Mouse (Mus musculus) lung, postnatal 4 days (tissue): Measurements from ENCODE around the gene Sod1.

Experiments
- DNase-seq, 2 experiments: peaks; one replicate each; pipeline ENCODE4 v3.0.0; 2021

Sod1 gene

DNA sequence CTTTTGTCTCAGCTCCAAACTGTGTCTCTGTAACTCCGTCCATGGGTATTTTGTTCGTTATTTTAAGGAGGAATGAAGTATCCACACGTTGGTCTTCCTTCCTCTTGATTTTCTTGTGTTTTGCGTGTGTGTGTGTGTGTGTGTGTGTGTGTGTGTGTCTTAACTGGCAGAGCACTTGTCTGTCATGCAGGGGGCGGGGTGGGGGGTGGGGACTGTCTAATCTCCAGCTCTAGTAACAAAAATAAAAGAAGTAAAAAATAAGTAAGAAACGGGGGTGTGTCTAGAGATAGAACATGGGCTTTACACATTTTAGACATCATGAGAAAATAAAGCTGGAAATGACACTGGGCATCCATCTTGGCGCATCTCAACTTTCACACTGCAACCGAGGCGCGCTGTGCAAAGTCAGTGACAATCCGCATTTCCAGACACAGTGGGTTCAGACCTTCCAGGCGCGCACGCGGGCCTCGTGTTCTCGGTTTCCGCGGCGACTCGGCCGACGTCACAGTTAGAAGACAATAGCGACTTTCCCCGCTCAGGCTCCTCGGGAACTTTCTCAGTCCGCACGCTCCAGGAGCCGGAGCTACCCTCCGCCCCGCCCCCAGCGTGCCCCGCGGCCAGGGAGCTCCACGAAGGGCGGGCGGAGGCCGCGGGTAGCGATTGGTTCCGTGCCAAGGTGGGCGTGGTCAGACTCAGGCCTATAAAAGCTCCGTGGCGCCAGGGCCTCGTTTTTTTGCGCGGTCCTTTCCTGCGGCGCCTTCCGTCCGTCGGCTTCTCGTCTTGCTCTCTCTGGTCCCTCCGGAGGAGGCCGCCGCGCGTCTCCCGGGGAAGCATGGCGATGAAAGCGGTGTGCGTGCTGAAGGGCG, at the start of gene Sod1:
Sod1 (plus strand) TSS at position 729 of the 866 bp plus-strand sequence.
- peak; percentile 97 to 99 for DNase-seq

DNA sequence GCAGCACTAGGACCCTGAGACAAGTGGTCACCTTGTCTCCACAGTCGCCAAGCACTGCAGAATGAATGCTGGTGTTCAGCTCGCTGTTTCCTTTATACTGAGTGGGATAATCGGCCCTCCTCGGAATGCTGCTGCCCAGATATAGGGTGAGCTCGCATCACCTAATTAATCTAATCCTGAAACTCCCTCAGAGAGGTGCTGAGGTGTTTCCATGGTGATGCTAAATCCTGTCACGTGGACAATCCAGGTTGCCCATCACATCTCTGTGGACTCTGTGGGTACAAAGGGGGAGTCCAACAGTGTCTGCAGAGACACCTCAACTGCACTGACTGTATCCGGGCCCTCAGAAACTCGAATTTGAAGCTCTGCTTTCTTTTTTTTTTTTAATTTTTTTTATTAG, 49.1 kb upstream of the Sod1 start:
- DNase-seq = no peak

DNA sequence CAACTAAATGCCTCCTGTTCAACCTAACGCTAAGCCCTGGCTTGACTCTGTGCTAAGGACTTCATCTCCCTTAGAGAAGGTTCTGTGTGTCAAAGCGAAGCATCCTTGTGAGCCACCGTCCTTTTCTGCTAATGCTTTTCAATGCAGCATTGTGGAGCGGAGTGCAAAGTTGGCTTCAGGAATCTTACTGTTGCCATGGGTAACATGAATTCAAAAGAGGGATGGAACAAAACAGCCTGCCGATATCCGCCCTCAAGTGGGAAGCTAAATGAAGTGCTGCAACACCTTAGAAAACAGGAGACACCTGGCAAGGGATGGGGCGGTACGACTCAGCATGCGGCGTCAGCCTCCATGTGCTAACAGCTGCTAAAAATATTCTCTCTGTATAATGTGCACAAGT, 44.1 kb upstream of the Sod1 start:
- DNase-seq = peak in 1 of 2 experiments; percentile 35

DNA sequence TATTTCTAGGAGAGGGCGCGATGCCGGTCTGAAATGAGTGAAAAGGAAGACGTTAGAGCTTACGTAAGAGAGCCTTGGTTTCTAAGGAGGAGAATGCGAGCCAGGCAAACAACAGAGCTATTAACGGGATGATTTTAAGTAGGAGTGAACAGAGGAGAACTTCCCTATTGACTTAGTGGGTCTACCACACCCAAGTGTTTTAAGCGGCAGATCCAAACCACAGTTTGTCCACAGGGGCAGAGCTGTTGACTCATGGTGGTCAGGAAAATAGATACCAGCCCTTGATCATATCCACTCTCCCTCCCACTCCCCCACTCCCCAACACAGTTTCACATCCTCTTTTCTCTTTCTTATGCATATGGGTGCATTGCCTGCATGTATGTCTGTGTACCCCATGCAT, 43.1 kb upstream of the Sod1 start:
- no peak for DNase-seq

DNA sequence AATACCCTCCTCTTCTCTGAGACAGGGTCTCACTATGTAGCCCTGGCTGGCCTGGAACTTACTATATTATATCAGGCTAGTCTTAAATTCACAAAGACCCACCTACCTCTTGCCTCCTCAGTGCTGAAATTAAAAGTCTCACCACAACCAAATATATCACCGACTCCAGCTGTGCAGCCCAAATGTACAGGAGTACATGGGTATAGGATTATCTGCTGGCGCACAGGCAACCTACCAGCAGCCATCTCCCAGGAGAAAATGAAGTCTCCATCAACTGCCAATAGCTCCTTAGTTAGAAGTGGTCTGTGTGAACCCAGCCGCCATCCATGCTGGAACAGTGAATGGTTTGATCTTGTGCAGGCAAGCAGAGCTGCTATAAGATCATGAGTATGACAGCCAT, 42.1 kb upstream of the Sod1 start:
- DNase-seq = no peak

DNA sequence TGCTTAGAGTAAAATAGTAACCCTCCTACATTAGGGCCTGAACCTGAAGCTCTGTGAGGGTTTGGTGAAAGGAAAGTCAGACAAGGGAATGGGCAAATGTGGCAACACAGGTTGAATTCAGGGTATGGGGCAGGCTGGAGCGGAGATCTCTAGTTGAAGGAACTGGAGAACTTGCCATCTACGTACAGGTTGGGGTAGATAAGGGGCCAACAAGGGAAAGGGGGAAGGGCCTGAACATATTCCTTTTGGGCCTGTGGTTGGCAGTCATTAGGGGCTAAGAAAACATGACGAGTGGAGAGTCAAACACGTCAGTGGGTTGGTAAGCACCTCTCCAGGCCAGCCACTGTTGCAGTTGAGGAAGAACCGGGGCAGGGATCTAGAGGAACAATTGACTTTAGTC, 40.7 kb upstream of the Sod1 start:
- DNase-seq = no peak

- no peak for DNase-seq
Observed at GRCm38 (mm10) chr16:90180975-90181374, 39.6 kb upstream of the Sod1 start.

- peak in 1 of 2 experiments; percentile 52 for DNase-seq
Observed at GRCm38 (mm10) chr16:90181673-90182072, 38.9 kb upstream of the Sod1 start.

- DNase-seq = no peak
Observed at GRCm38 (mm10) chr16:90184135-90184534, 36.4 kb upstream of the Sod1 start.

GRCm38 (mm10) chr16:90185928-90186588, 34.5 kb upstream of the Sod1 start:
- DNase-seq = peak; percentile 70 to 85

DNA sequence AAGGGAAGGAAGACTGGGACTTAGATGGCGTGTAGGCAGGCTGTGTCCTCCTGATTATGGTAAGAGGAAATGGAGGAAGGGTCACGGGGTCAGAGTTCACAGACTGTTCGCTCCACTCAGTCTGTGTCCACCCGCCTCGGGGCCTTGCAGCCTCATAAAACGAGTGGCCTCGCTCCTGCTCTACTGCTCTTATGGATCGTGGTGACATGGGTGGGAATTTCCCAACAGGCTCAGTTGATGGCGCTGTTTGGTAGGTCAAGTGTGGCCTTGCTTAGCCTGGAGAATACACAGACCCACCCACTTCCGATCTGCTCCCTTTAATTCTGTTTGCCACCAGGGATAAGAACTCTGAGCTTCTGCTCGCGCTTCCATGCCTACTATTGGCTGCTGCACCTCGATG, 33.1 kb upstream of the Sod1 start:
- DNase-seq = peak; percentile 66 to 72

GRCm38 (mm10) chr16:90191289-90191688, 29.3 kb upstream of the Sod1 start:
- DNase-seq = no peak

GRCm38 (mm10) chr16:90193719-90194118, 26.8 kb upstream of the Sod1 start:
- no peak for DNase-seq

DNA sequence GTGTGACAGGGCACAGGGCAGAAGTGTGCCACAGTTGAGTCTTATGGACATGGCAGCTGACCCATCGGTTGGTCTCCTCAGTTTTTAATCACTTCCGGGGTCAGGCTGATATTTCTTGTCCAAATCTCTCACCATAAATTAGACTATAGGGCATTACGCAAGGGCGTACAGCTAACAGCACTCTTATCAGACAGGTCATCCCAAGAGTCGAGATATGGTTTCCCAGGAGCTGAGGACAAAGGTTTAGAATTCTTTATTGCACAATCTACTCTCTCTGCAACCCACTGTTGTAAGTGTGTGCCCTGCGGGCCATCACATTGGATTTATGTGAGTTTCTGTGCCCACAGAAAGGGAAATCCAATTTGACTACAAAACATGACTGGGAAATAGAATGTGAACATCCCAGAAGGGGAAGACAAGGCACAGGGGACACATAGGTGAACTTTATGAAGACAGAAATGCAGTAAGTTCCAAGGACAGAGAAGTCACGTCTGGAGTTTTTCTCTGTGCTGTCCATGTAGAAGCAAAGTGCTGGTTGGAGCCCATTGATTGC, 23.8 kb upstream of the Sod1 start:
- no peak for DNase-seq

- DNase-seq = peak; percentile 84 to 87
Observed at GRCm38 (mm10) chr16:90197337-90197973, 23.1 kb upstream of the Sod1 start.

GRCm38 (mm10) chr16:90198626-90199025, 21.9 kb upstream of the Sod1 start:
- DNase-seq = no peak

- no peak for DNase-seq
Observed at GRCm38 (mm10) chr16:90199174-90199573, 21.4 kb upstream of the Sod1 start.

DNA sequence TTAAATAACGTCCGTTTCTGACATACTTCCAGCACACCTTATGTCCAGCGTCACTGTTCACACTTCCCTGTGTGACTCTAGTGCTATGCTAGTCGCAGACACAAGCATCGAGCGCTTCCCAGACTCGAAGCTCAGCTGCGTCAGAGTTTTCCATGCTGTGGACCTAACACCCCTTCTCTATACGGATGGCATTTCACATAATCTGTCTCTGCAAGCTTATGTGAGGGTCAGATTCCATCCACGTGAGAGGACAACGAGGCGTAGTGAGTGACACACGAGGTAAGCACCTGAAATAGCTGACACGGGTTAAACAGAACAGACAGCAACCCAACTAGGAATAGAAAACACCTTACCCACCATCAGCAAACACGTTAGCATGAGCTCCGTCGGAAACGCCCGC, 18.4 kb upstream of the Sod1 start:
- DNase-seq = no peak

- DNase-seq = peak in 1 of 2 experiments; percentile 41
Observed at GRCm38 (mm10) chr16:90203226-90203962, 17.2 kb upstream of the Sod1 start.

- no peak for DNase-seq
Observed at GRCm38 (mm10) chr16:90204868-90205267, 15.7 kb upstream of the Sod1 start.

DNA sequence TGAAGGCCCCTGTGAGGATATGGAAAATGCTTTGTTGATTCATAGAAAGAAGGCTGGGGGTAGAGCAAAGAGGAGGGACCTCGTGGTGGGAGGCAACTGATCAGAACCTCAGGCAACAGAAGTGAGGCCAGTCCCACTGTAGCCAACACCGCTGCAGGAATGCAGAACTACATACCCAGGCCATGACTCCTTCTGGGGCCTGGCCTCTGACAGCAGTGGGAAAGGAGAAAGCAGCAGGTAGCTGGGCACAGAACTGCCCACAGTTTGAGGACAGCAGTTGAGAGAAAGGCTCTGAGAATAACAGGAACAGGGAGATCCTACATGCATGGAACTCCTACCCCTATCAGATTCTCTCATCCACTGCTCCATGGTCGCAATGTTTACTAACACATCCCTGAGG, 11.6 kb upstream of the Sod1 start:
- no peak for DNase-seq

GRCm38 (mm10) chr16:90210717-90211116, 9.8 kb upstream of the Sod1 start:
- peak in 1 of 2 experiments; percentile 55 for DNase-seq

DNA sequence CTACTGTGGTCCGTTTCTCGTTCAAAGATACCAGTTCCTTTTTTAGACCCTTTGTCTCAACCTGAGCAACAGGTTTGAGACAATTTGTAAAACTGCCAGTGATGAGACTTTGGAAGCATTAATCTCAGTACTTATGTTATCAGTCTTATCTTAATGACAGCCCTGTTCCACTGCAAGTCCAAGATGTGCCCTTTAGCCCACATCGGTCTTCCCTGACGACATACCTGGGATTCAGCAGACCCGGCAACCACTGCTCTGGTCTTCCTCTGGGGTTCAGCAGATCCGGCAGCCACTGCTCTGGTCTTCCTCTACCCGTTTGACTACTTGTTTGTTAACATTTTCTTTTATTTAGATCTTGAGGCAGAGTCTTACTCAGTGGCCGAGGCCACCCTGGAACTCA, 8.8 kb upstream of the Sod1 start:
- no peak for DNase-seq
